Mouse (Mus musculus) ES-E14 (cell line): ENCODE measurements around the gene Txndc2. TPM values are rescaled to one million over a fixed set of nuclear protein-coding genes. Genes with fewer than 3 reads are reported as not detected.

Experiments used
- DNase-seq: peaks from one replicate; pipeline ENCODE4 v3.0.0-alpha.2; 2013; ENCODE audit warnings: low read depth, low spot score
- H3K27ac ChIP-seq: 2 replicates; pipeline ENCODE4 v1.5.1; 2012; ENCODE audit warnings: low read depth, mild to moderate bottlenecking, low read length, moderate library complexity, mixed read lengths; ENCODE audit not compliant: poor library complexity, insufficient read depth, severe bottlenecking
- H3K36me3 ChIP-seq: 2 replicates; pipeline ENCODE4 v1.6.1; 2012; ENCODE audit warnings: mild to moderate bottlenecking, low read length, moderate library complexity, mixed read lengths; ENCODE audit not compliant: control insufficient read depth, poor library complexity, insufficient read depth, severe bottlenecking
- H3K4me1 ChIP-seq, 2 experiments: fragments of 150-350 bp in 1 of 2; sonication (generic) in 1 of 2; 2 replicates each; pipeline ENCODE4 v1.6.1; 2012; ENCODE audit warnings: low read length in 2 of 2, mild to moderate bottlenecking in 1 of 2, mixed read lengths in 1 of 2; ENCODE audit not compliant: control insufficient read depth in 2 of 2, insufficient read depth in 2 of 2, poor library complexity in 1 of 2
- H3K4me3 ChIP-seq, 2 experiments: fragments of 150-350 bp in 1 of 2; sonication (generic) in 1 of 2; 2 replicates each; pipeline ENCODE4 v1.5.1; 2012; ENCODE audit warnings: low read length in 2 of 2, low read depth in 1 of 2, mild to moderate bottlenecking in 1 of 2, mixed read lengths in 1 of 2; ENCODE audit not compliant: insufficient read depth in 1 of 2, poor library complexity in 1 of 2, severe bottlenecking in 1 of 2
- H3K9ac ChIP-seq: 2 replicates; pipeline ENCODE4 v1.6.1; 2012; ENCODE audit warnings: low read depth, mild to moderate bottlenecking, low read length, mixed read lengths; ENCODE audit not compliant: poor library complexity, insufficient read depth, severe bottlenecking
- H3K9me3 ChIP-seq: fragments of 150-350 bp; sonication (generic); 2 replicates; pipeline ENCODE4 v1.6.1; 2012; ENCODE audit warnings: low read depth, mild to moderate bottlenecking, low read length; ENCODE audit not compliant: control insufficient read depth, insufficient read depth
- CHD2 ChIP-seq: IDR thresholded peaks from 2 replicates; pipeline ENCODE4 v1.6.1; 2014; ENCODE audit warnings: mild to moderate bottlenecking, low read depth, low read length, inconsistent platforms
- HCFC1 ChIP-seq: IDR thresholded peaks from 2 replicates; pipeline ENCODE4 v1.6.1; 2012; ENCODE audit warnings: low read length, inconsistent platforms, borderline replicate concordance; ENCODE audit not compliant: insufficient read depth
- MAFK ChIP-seq: IDR thresholded peaks from 2 replicates; pipeline ENCODE4 v1.6.1; 2014; ENCODE audit warnings: mild to moderate bottlenecking, low read depth, low read length, inconsistent platforms; ENCODE audit not compliant: insufficient read depth
- ZC3H11A ChIP-seq: IDR thresholded peaks from 2 replicates; pipeline ENCODE4 v1.6.1; 2012; ENCODE audit warnings: low read depth, mild to moderate bottlenecking, inconsistent platforms, low read length, borderline replicate concordance
- ZNF384 ChIP-seq: IDR thresholded peaks from 2 replicates; pipeline ENCODE4 v1.6.1; 2012; ENCODE audit warnings: low read depth, low read length, inconsistent platforms
- in situ Hi-C, 2 experiments: fragments of 600-800 bp; cut with MboI; formaldehyde crosslinking; loops; one replicate each; pipeline ENCODE4 v1.15.1; 2025; ENCODE audit warnings: low sequenced_read_pairs in 2 of 2, inconsistent platforms in 1 of 2; ENCODE audit not compliant: unreplicated experiment in 2 of 2
- total RNA-seq: library from RNA; depleted of rRNA; stranded (reverse); fragments of 300-350 nt; gene quantifications from 2 replicates; pipeline ENCODE4 v1.2.3, GENCODE M21; 2012

Gene Txndc2
- total RNA-seq, 1 experiment: 0.13 TPM

DNA sequence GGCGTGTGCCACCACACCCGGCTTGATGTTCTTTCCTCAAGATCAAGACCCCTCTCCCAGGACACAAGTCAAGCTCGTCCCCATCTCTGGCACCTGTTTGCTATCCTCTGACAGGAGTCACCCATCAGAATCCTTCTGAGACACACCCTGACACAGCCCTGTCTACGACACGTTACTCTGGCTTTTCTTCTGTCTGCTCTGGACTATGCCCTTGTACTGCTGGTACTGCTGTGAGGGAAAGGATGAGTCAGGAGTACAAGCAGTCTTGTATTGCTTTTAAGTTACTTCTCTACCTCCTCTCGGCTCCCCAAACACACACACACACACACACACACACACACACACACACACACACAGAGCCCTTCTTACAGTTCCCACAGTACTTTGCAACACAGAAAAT lies 39.5 kb upstream of the Txndc2 start:
- Histone ChIP-seq H3K9me3 (no peaks in the 10 kb centered on the region), H3K36me3 (no peaks in the 10 kb centered on the region), H3K27ac (no peak overlapping the region), H3K9ac (no peak overlapping the region), H3K4me3 (no peak overlapping the region), H3K4me1 (0 out of 4 replicates have a peak, but pooled peaks cover 0 to 4% of the 10 kb centered on the region in 2 experiments)
- TF ChIP-seq CHD2: no peak
- DNase-seq: no peak
- in situ Hi-C loops: no loop called here

DNA sequence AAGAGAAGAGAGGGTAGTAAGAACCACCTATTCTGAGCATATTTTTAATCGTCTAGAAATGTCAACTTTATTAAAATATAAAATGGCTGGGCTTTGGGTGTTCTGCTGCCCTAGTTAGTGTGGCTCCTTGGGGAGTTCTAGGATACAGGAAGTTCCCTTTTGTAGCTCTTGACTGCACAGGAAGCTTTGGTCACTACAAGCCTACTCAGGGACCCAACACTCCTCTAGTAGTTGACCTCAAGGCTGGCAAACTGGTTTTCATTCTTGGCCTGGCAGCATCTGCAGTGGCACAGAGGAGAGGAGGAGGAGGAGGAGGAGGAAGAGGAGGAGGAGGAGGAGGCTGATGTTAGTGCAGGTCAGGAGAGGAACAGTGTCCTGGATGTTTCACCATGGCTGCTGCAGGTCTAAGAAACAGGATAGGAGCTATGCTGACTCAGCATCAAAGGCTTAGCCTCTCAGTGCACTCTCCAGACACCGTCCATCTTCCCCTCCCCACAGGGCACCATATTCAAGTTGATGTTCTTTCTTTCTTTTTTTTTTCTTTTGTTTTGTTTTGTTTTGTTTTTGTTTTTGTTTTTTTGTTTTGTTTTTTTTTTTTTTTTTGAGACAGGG lies 38.9 kb upstream of the Txndc2 start:
- 0 out of 4 replicates have a peak, but pooled peaks cover 0 to 4% of the 10 kb centered on the region in 2 experiments for H3K4me1 ChIP-seq
- in situ Hi-C loops: no loop called here
- TF ChIP-seq MAFK (peak; percentile 94), HCFC1 (no peak)
- no peaks in the 10 kb centered on the region for H3K9me3 ChIP-seq
- H3K9ac ChIP-seq: no peak overlapping the region
- H3K36me3 ChIP-seq: no peaks in the 10 kb centered on the region
- DNase-seq: no peak
- no peak overlapping the region for H3K4me3 ChIP-seq
- no peak overlapping the region for H3K27ac ChIP-seq

DNA sequence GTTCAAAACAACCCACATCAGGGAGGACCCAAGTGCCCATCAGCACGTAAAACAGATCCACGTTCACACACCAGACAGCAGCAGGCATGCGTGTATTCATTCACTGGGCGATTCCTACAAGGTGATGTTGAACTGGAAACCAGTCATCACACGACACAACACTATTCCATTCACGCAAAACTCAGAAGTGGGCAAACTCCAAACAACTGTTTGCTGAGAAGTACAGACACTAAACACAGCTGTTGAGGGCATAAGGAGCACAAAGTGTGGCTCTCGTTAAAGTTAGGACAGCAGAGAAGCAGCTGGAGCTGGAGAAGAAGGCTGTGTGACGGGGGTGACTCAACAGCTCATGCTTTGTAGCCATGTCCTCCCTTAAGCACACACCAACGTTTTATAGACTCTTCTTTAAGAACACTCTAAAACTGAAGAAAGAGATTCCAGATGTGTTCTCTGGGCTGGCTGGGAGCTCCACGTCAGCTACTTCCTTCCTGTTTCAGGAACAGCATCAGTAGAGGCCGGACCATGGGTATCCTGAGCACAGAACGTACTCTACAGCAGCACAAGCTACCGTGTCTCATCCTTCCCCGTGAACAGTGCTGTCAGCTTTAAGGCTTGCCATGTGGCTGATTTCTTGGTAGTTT lies 38.0 kb upstream of the Txndc2 start:
- TF ChIP-seq HCFC1 (no peak), ZC3H11A (no peak), ZNF384 (no peak), CHD2 (no peak), MAFK (no peak)
- H3K4me1 ChIP-seq: peaks cover 0 to 4% of the 10 kb centered on the region in 2 experiments; a peak in 1 of 4 replicates
- no peak overlapping the region for H3K4me3 ChIP-seq
- H3K9me3 ChIP-seq: no peaks in the 10 kb centered on the region
- H3K9ac ChIP-seq: no peak overlapping the region
- in situ Hi-C loops: no loop called here
- no peak for DNase-seq
- no peak overlapping the region for H3K27ac ChIP-seq
- H3K36me3 ChIP-seq: no peaks in the 10 kb centered on the region

DNA sequence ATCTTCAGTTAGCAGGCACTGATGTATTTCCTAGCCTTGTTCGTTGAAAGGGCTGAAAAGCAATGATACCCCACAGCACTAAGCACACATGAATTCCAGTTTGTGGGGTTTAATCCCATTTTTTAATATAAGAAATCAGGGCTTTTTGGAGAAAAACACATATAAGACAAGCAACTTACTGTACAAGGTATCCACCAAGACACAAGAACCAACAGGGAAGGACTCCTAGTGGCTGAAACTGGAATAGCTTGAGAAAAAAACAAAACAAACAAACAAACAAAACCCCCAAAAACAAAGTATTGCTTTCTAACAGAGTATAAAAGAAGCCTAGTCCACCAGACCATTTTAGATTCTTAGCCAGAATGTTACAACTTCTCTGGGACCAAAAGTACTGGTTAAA lies 35.8 kb upstream of the Txndc2 start:
- no peak overlapping the region for H3K27ac ChIP-seq
- 0 out of 2 replicates have a peak, but pooled peaks cover 1% of the 10 kb centered on the region for H3K36me3 ChIP-seq
- no peak overlapping the region for H3K4me3 ChIP-seq
- peaks cover 0 to 7% of the 10 kb centered on the region in 2 experiments; a peak in 2 of 4 replicates for H3K4me1 ChIP-seq
- in situ Hi-C loops: no loop called here
- TF ChIP-seq CHD2 (no peak), ZNF384 (no peak), ZC3H11A (no peak), MAFK (no peak), HCFC1 (no peak)
- DNase-seq: no peak
- H3K9ac ChIP-seq: no peak overlapping the region
- no peaks in the 10 kb centered on the region for H3K9me3 ChIP-seq

DNA sequence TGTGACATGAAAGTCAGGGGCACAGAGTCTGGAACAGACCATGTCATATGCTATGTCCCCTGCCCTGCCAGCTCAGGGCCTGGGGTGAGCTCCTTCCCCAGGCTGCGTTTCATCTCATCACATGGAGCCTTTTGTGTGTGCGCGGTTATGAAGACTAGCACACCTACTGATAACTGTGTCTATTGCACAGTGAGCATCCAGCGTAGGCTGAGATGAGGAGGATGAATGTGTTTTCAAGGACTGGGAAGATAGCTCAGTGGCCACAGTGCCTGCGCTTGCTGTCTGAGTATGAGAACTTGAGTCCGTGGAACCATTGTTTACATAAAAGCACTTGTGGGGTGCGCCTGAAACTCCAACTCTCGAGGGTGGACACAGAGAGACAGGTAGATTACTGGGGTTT lies 34.6 kb upstream of the Txndc2 start:
- in situ Hi-C loops: no loop called here
- H3K9me3 ChIP-seq: no peaks in the 10 kb centered on the region
- TF ChIP-seq MAFK (no peak), ZC3H11A (no peak), HCFC1 (no peak), ZNF384 (no peak)

More for the DNA sequence above, 34.6 kb upstream of the Txndc2 start:
- H3K36me3 ChIP-seq: 0 out of 2 replicates have a peak, but pooled peaks cover 1% of the 10 kb centered on the region
- no peak overlapping the region for H3K27ac ChIP-seq
- no peak overlapping the region for H3K9ac ChIP-seq
- H3K4me3 ChIP-seq: no peak overlapping the region
- DNase-seq: no peak
- H3K4me1 ChIP-seq: peaks cover 0 to 7% of the 10 kb centered on the region in 2 experiments; a peak in 2 of 4 replicates
